Mouse (Mus musculus): ENCODE results near the gene Comt. TPM values are rescaled to one million over a fixed set of nuclear protein-coding genes. Genes with fewer than 3 reads are reported as not detected.

Gene Comt
- polyA plus RNA-seq (2014; fragmentation: Illumina TruSeq; extraction: RNeasy Lipid Tissue Mini Kit (QIAGEN cat#74804); ENCODE audit: low replicate concordance), result 5.1 TPM

DNA sequence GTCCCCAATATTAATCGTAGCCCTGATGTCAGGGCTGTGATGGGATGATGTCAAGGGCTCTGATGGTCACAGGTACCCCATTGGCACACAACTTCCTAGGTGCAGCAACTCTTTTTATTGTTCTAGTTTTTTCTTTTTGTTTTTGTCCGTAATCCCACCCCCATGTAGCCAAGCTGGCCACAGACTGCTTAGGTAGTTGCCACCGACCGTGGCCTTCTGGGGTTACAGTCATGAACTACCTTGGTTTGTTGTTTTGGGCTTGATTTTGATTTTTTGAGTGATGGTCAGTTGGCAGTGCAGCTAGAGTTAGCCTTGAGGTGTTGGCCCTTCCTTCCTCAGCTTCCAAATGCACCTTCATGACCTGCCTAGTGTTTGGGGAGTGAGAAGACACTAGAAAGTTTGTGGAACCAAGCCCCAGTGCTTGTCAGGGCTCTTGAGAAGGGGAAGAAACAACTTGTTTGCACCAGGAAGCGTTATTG lies at the start of gene Comt:
Gene Comt, minus strand, starts transcription at position 51 of the 479 bp plus-strand sequence.

DNA sequence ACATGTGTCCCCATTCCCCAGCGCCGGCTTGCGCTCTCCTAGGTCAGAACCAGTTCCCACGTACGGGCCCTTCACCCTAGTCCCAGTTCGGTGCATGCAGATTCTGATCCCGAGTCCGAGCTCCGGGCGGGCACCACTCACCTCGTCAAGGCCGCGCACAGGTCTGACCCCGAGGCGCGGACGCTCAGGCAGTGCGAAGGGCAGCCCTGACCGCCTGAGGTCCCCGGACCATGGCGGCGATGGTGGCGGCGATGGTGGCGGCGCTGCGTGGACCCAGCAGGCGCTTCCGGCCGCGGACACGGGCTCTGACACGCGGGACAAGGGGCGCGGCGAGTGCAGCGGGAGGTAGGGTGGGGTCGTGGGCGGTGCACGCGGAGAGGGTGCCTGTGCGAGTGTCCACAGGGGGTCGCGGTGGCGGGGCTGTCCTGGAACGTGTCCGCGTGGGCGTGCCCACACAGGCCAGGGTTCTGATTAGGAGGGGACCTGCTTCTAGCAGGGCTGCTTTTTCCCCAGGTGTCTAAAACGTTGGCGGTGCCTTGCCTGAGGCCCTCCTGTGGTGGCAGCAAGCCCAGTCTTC lies 349 bp downstream of the Comt start, which contains the start of gene Txnrd2:
Gene Txnrd2, plus strand, starts transcription at position 170 of the 577 bp plus-strand sequence.

Other genes with a start within 250 kb of the Comt start
- gene Ccdc188, start 209.0 kb downstream of the Comt start, polyA plus RNA-seq (2014; fragmentation: Illumina TruSeq; extraction: RNeasy Lipid Tissue Mini Kit (QIAGEN cat#74804); ENCODE audit: low replicate concordance), result not detected
- gene Zdhhc8, start 191.7 kb downstream of the Comt start, polyA plus RNA-seq (2014; fragmentation: Illumina TruSeq; extraction: RNeasy Lipid Tissue Mini Kit (QIAGEN cat#74804); ENCODE audit: low replicate concordance), result not detected
- gene Trmt2a, start 178.2 kb downstream of the Comt start, polyA plus RNA-seq (2014; fragmentation: Illumina TruSeq; extraction: RNeasy Lipid Tissue Mini Kit (QIAGEN cat#74804); ENCODE audit: low replicate concordance), result 18.5 TPM
- 84.6 TPM for gene Ranbp1, start 178.1 kb downstream of the Comt start, polyA plus RNA-seq (2014; fragmentation: Illumina TruSeq; extraction: RNeasy Lipid Tissue Mini Kit (QIAGEN cat#74804); ENCODE audit: low replicate concordance)
- gene Gm49776, start 168.5 kb downstream of the Comt start, polyA plus RNA-seq (2014; fragmentation: Illumina TruSeq; extraction: RNeasy Lipid Tissue Mini Kit (QIAGEN cat#74804); ENCODE audit: low replicate concordance), result not detected
- gene Dgcr8, start 137.6 kb downstream of the Comt start, polyA plus RNA-seq (2014; fragmentation: Illumina TruSeq; extraction: RNeasy Lipid Tissue Mini Kit (QIAGEN cat#74804); ENCODE audit: low replicate concordance), result 23.3 TPM
- 8.9 TPM for gene Tango2, start 78.7 kb downstream of the Comt start, polyA plus RNA-seq (2014; fragmentation: Illumina TruSeq; extraction: RNeasy Lipid Tissue Mini Kit (QIAGEN cat#74804); ENCODE audit: low replicate concordance)
- gene Arvcf, start 78.7 kb downstream of the Comt start, polyA plus RNA-seq (2014; fragmentation: Illumina TruSeq; extraction: RNeasy Lipid Tissue Mini Kit (QIAGEN cat#74804); ENCODE audit: low replicate concordance), result not detected
- 1.2 TPM for gene Txnrd2, start 468 bp downstream of the Comt start, polyA plus RNA-seq (2014; fragmentation: Illumina TruSeq; extraction: RNeasy Lipid Tissue Mini Kit (QIAGEN cat#74804); ENCODE audit: low replicate concordance)
- gene Gnb1l, start 71.9 kb upstream of the Comt start, polyA plus RNA-seq (2014; fragmentation: Illumina TruSeq; extraction: RNeasy Lipid Tissue Mini Kit (QIAGEN cat#74804); ENCODE audit: low replicate concordance), result 0.59 TPM
- gene Rtl10, start 72.0 kb upstream of the Comt start, polyA plus RNA-seq (2014; fragmentation: Illumina TruSeq; extraction: RNeasy Lipid Tissue Mini Kit (QIAGEN cat#74804); ENCODE audit: low replicate concordance), result not detected
- not detected for gene Tbx1, start 163.8 kb upstream of the Comt start, polyA plus RNA-seq (2014; fragmentation: Illumina TruSeq; extraction: RNeasy Lipid Tissue Mini Kit (QIAGEN cat#74804); ENCODE audit: low replicate concordance)
- not detected for gene Gp1bb, start 195.6 kb upstream of the Comt start, polyA plus RNA-seq (2014; fragmentation: Illumina TruSeq; extraction: RNeasy Lipid Tissue Mini Kit (QIAGEN cat#74804); ENCODE audit: low replicate concordance)
- not detected for gene Gm49601, start 199.6 kb upstream of the Comt start, polyA plus RNA-seq (2014; fragmentation: Illumina TruSeq; extraction: RNeasy Lipid Tissue Mini Kit (QIAGEN cat#74804); ENCODE audit: low replicate concordance)
- gene Sept5, start 203.1 kb upstream of the Comt start, polyA plus RNA-seq (2014; fragmentation: Illumina TruSeq; extraction: RNeasy Lipid Tissue Mini Kit (QIAGEN cat#74804); ENCODE audit: low replicate concordance), result 2.1 TPM